Mouse (Mus musculus) brain, embryonic 14.5 days (tissue): ENCODE measurements around the gene Wdr66.

ENCODE experiments used
- CTCF ChIP-seq: fragments of 200-500 bp; IDR thresholded peaks from 2 replicates; pipeline ENCODE4 v1.5.1; 2012; ENCODE audit warnings: inconsistent platforms, mild to moderate bottlenecking, moderate library complexity, borderline replicate concordance; ENCODE audit not compliant: insufficient read depth, insufficient read length; ENCODE audit errors: extremely low read depth
- POLR2A ChIP-seq: fragments of 200-500 bp; IDR thresholded peaks from 2 replicates; pipeline ENCODE4 v1.6.1; 2012; ENCODE audit warnings: mild to moderate bottlenecking, inconsistent platforms, borderline replicate concordance; ENCODE audit not compliant: poor library complexity, insufficient read depth, insufficient read length, severe bottlenecking; ENCODE audit errors: extremely low read depth

- TF ChIP-seq CTCF (peak; percentile 93), POLR2A (no peak)
Measured at GRCm38 (mm10) chr5:123368869-123369488, 117.1 kb downstream of the Wdr66 start.
